ENCODE assay signal across 8 mouse cellular contexts in genomic region chr4:136468553-136469327, GRCm38 (mm10). TPM values are rescaled to one million over a fixed set of nuclear protein-coding genes. Genes with fewer than 3 reads are reported as not detected.
DNase-seq lines count a peak whose midpoint lies in the region; ATAC-seq and TF ChIP-seq lines count a peak whose summit lies in the region.

No protein-coding gene starts in this region.

- peaks cover 4% of the 10 kb centered on the region for H3K27me3 ChIP-seq in lung, embryonic 14.5 days (ENCODE audit: insufficient read depth, low read length)
- H3K27me3 ChIP-seq in midbrain, embryonic 10.5 days (ENCODE audit: low read depth, poor library complexity, severe bottlenecking), result peaks cover 27% of the 10 kb centered on the region

- H3K9me3 ChIP-seq in lung, embryonic 14.5 days (ENCODE audit: low read depth, low read length), result no peaks in the 10 kb centered on the region
- H3K9me3 ChIP-seq in midbrain, embryonic 10.5 days (replicated peaks), result no peaks in the 10 kb centered on the region

- no peak for TF ChIP-seq POLR2A in lung, adult 2 months (IDR thresholded peaks at IDR 0.05; ENCODE audit: borderline replicate concordance, extremely low read depth, low read depth, low read length)

- TF ChIP-seq CTCF in lung, embryonic 14.5 days (IDR thresholded peaks at IDR 0.05; ENCODE audit: low read depth), result no peak
- no peak for TF ChIP-seq CTCF in lung, adult 2 months (IDR thresholded peaks at IDR 0.05; ENCODE audit: insufficient read depth, low read length)

- 76% methylated on average over 14 of the region's 14 CpGs for WGBS in lung, embryonic 14.5 days
- 71% methylated on average over 14 of the region's 14 CpGs for WGBS in lung, adult 2 months
- 79% methylated on average over 14 of the region's 14 CpGs for WGBS in midbrain, embryonic 10.5 days

- no peak for DNase-seq in lung, embryonic 14.5 days
- DNase-seq in lung, adult 2 months, result no peak
- peak; percentile 49 for DNase-seq in c-Kit-positive CD71-positive TER-119-positive erythroid progenitor cells, embryonic 14.5 days (ENCODE audit: low spot score)
- peak; percentile 18 for DNase-seq in gastrocnemius, postnatal 25 days
- peak; percentile 93 for DNase-seq in layer of hippocampus, adult 9-11 months
- DNase-seq in midbrain, embryonic 10.5 days (ENCODE audit: low spot score), result no peak
- no peak for DNase-seq in ovary, postnatal 14 days (ENCODE audit: low spot score)
- no peak for DNase-seq in spleen, postnatal 10 days (ENCODE audit: low spot score in 2 of 2)

- 0 out of 2 replicates have a peak, but pooled peaks have one; percentile 10 for ATAC-seq in lung, embryonic 14.5 days (ENCODE audit: insufficient read depth)

- H3K4me2 ChIP-seq in lung, embryonic 14.5 days, result peak overlapping the region; percentile 66

- H3K9ac ChIP-seq in lung, embryonic 14.5 days, result no peak overlapping the region

- H3K27ac ChIP-seq in lung, embryonic 14.5 days (ENCODE audit: low read depth), result no peak overlapping the region
- 0 out of 2 replicates have a peak overlapping the region, but pooled peaks have one; percentile 98 for H3K27ac ChIP-seq in midbrain, embryonic 10.5 days (replicated peaks)

- H3K4me1 ChIP-seq in lung, embryonic 14.5 days (ENCODE audit: insufficient read depth), result peaks cover 11% of the 10 kb centered on the region; the same call in 1 of the 2 replicates
- H3K4me1 ChIP-seq in lung, adult 2 months (ENCODE audit: control insufficient read depth, insufficient read depth, low read length), result peaks cover 9% of the 10 kb centered on the region
- peaks cover 52% of the 10 kb centered on the region for H3K4me1 ChIP-seq in midbrain, embryonic 10.5 days

- H3K36me3 ChIP-seq in lung, embryonic 14.5 days (ENCODE audit: insufficient read depth), result no peaks in the 10 kb centered on the region
- no peaks in the 10 kb centered on the region for H3K36me3 ChIP-seq in midbrain, embryonic 10.5 days

- peak overlapping the region; percentile 89 for H3K4me3 ChIP-seq in lung, embryonic 14.5 days (ENCODE audit: low read depth, low read length)
- no peak overlapping the region for H3K4me3 ChIP-seq in lung, adult 2 months (replicated peaks; ENCODE audit: extremely low read depth, low read depth, low read length)
- peak overlapping the region; percentile 96 for H3K4me3 ChIP-seq in midbrain, embryonic 10.5 days

RNA-seq across cellular contexts. Expression of gene Luzp1, which starts 0.8 kb away (rescaled TPM):
- 111 and 140 TPM in 2 replicates for polyA plus RNA-seq in lung, embryonic 14.5 days (2014; fragmentation: Nextera tagmentation; extraction: Ambion mirVana)
- polyA plus RNA-seq in lung, adult 2 months (2012; rRNA removed), result 12.5 and 15.7 TPM in 2 replicates
- total RNA-seq in gastrocnemius, postnatal 25 days (2021), result 10 to 100 TPM; 17.0 to 18.2 TPM
- 119 and 135 TPM in 2 replicates for polyA plus RNA-seq in midbrain, embryonic 10.5 days (2016; fragmentation: Nextera tagmentation; extraction: Ambion mirVana)

RNA-seq across cellular contexts. Expression of gene 6030445D17Rik, which starts 6.7 kb away (rescaled TPM):
- 0.30 and 0.42 TPM in 2 replicates for polyA plus RNA-seq in lung, embryonic 14.5 days (2014; fragmentation: Nextera tagmentation; extraction: Ambion mirVana)
- polyA plus RNA-seq in lung, adult 2 months (2012; rRNA removed), result 0.72 and 1.1 TPM in 2 replicates
- total RNA-seq in gastrocnemius, postnatal 25 days (2021), result under 1 TPM in 1 of 2 experiments, not detected in 1; 0.15 TPM
- 0.23 and 0.37 TPM in 2 replicates for polyA plus RNA-seq in midbrain, embryonic 10.5 days (2016; fragmentation: Nextera tagmentation; extraction: Ambion mirVana)

RNA-seq across cellular contexts. Expression of gene Htr1d, which starts 45.4 kb away (rescaled TPM):
- polyA plus RNA-seq in lung, embryonic 14.5 days (2014; fragmentation: Nextera tagmentation; extraction: Ambion mirVana), result 0.07 TPM in 1 of 2 replicates, not detected in the other
- 0.10 TPM in 1 of 2 replicates, not detected in the other for polyA plus RNA-seq in lung, adult 2 months (2012; rRNA removed)
- total RNA-seq in gastrocnemius, postnatal 25 days (2021), result not detected
- 0.23 and 0.39 TPM in 2 replicates for polyA plus RNA-seq in midbrain, embryonic 10.5 days (2016; fragmentation: Nextera tagmentation; extraction: Ambion mirVana)

Comparison
In these comparisons a context has a peak if more than half of its experiments do, and no peak if none do; other contexts are left out.
1. DNase-seq: peak in c-Kit-positive CD71-positive TER-119-positive erythroid progenitor cells, embryonic 14.5 days (single experiment), gastrocnemius, postnatal 25 days (single experiment) and layer of hippocampus, adult 9-11 months (single experiment); none in lung, embryonic 14.5 days (single experiment), lung, adult 2 months (single experiment), midbrain, embryonic 10.5 days (single experiment), ovary, postnatal 14 days (single experiment) and spleen, postnatal 10 days (0 of 2).